Mouse (Mus musculus) lung, embryonic 16.5 days (tissue): ENCODE results near the gene Six3. TPM values are rescaled to one million over a fixed set of nuclear protein-coding genes. Genes with fewer than 3 reads are reported as not detected.

Experiments
- ATAC-seq: fragments of 200-750 bp; cut with Nextera tagmentation; 2 replicates; pipeline ENCODE4 v1.8.0; 2017; ENCODE audit warnings: low read depth, mild to moderate bottlenecking, moderate library complexity
- H3K27ac ChIP-seq: fragments of 300-500 bp; sonication (generic); 2 replicates; pipeline ENCODE4 v1.5.1; 2014; ENCODE audit warnings: mild to moderate bottlenecking, control low read depth, low read length
- H3K27me3 ChIP-seq: fragments of 300-500 bp; sonication (generic); 2 replicates; pipeline ENCODE4 v1.6.1; 2014; ENCODE audit warnings: low read depth, low read length, mixed read lengths; ENCODE audit not compliant: control insufficient read depth, insufficient read depth
- H3K36me3 ChIP-seq: fragments of 300-500 bp; sonication (generic); 2 replicates; pipeline ENCODE4 v1.6.1; 2014; ENCODE audit warnings: low read length; ENCODE audit not compliant: control insufficient read depth, insufficient read depth
- H3K4me1 ChIP-seq: fragments of 300-500 bp; sonication (generic); replicated peaks from 2 replicates; pipeline ENCODE4 v1.6.1; 2014; ENCODE audit warnings: low read length, mixed read lengths; ENCODE audit not compliant: control insufficient read depth, insufficient read depth
- H3K4me2 ChIP-seq: fragments of 300-500 bp; sonication (generic); 2 replicates; pipeline ENCODE4 v1.6.1; 2014; ENCODE audit warnings: low read depth, low read length, control low read depth
- H3K4me3 ChIP-seq: fragments of 300-500 bp; sonication (generic); 2 replicates; pipeline ENCODE4 v1.5.1; 2014; ENCODE audit warnings: mild to moderate bottlenecking, low read length, control low read depth
- H3K9ac ChIP-seq: fragments of 300-500 bp; sonication (generic); 2 replicates; pipeline ENCODE4 v1.6.1; 2014; ENCODE audit warnings: low read length, control low read depth
- H3K9me3 ChIP-seq: fragments of 300-500 bp; sonication (generic); 2 replicates; pipeline ENCODE4 v1.6.1; 2016; ENCODE audit warnings: low read length; ENCODE audit not compliant: control insufficient read depth
- WGBS: fragments of 180-500 bp; shearing (Covaris S2); extraction: QIAGEN DNeasy Blood & Tissue Kit; methylation state at CpG from one replicate; pipeline ENCODE4 v1.1.7; 2014; 5-methylcytosine and 5-hydroxymethylcytosine counted together
- polyA plus RNA-seq: library from polyadenylated mRNA; unstranded; fragments of >200 nt; fragmentation: Nextera tagmentation; extraction: Ambion mirVana; gene quantifications from 2 replicates; pipeline ENCODE4 v1.2.1, GENCODE M21; 2015

Six3 gene
- polyA plus RNA-seq, 1 experiment from 2014 or later: not detected

DNA sequence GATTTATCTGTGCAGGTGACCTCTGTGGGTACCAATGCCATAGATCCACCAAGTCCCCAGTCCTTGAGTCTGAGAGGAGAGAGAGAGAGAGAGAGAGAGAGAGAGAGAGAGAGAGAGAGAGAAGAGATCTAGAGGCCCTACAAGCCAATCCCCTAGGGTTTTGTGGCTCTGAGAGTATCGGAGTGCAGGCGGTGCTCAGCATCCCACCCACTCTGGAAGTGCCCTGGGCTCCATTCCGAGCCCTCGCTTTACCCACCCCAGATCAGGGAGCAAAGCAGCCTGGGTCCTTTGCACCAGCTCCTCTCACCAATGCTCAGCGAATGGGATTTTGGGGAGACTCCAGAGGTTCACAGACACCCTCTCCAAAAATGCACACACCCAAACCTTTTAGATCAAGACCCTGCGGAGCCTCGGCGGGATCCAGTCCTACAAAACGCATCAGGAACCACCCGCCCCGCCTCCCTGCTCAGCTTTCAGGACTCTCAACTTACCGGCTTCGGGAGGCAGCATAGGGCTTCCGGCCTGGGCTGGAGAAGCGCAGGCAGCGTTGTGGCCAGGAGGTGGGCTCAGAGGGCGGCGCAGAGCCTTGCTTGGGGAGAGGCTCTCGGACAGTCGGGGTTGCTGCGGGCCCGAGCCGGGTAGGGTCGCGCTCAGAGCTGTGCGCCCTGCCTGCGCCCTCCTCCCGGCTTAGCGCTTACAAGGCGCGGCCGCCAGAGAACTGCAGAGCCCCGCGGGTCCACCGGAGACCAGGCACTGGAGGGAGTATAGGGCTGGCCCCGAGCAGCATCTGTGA, 4.4 kb downstream of the Six3 start:
- Histone ChIP-seq H3K27me3 (peaks cover 100% of the 10 kb centered on the region), H3K4me1 (peaks cover 8% of the 10 kb centered on the region), H3K9me3 (no peaks in the 10 kb centered on the region), H3K4me3 (peak overlapping the region; percentile 35), H3K4me2 (peak overlapping the region; percentile 42), H3K9ac (no peak overlapping the region), H3K36me3 (no peaks in the 10 kb centered on the region), H3K27ac (no peak overlapping the region)
- ATAC-seq: peak; percentile 27; the same call in 1 of the 2 replicates
- under 1% methylated on average over 34 of the region's 36 CpGs for WGBS

GRCm38 (mm10) chr17:85618359-85619112, 5.1 kb downstream of the Six3 start:
- Histone ChIP-seq H3K9ac (no peak overlapping the region), H3K27ac (no peak overlapping the region)
- WGBS: under 1% methylated on average over 31 of the region's 34 CpGs

GRCm38 (mm10) chr17:85619113-85620085, 6.0 kb downstream of the Six3 start:
- H3K4me1 ChIP-seq: peaks cover 8% of the 10 kb centered on the region
- no peak overlapping the region for H3K4me3 ChIP-seq
- H3K9me3 ChIP-seq: no peaks in the 10 kb centered on the region
- H3K27me3 ChIP-seq: peaks cover 97% of the 10 kb centered on the region
- no peak overlapping the region for H3K27ac ChIP-seq
- no peaks in the 10 kb centered on the region for H3K36me3 ChIP-seq
- no peak for ATAC-seq
- no peak overlapping the region for H3K4me2 ChIP-seq
- H3K9ac ChIP-seq: no peak overlapping the region
- WGBS: 6% methylated on average over 20 of the region's 20 CpGs

More at GRCm38 (mm10) chr17:85618359-85619112, 5.1 kb downstream of the Six3 start:
- Histone ChIP-seq H3K9me3 (no peaks in the 10 kb centered on the region), H3K4me3 (peak overlapping the region; percentile 35), H3K4me1 (peaks cover 8% of the 10 kb centered on the region), H3K4me2 (peak overlapping the region; percentile 42), H3K27me3 (peaks cover 100% of the 10 kb centered on the region), H3K36me3 (no peaks in the 10 kb centered on the region)
- no peak for ATAC-seq

DNA sequence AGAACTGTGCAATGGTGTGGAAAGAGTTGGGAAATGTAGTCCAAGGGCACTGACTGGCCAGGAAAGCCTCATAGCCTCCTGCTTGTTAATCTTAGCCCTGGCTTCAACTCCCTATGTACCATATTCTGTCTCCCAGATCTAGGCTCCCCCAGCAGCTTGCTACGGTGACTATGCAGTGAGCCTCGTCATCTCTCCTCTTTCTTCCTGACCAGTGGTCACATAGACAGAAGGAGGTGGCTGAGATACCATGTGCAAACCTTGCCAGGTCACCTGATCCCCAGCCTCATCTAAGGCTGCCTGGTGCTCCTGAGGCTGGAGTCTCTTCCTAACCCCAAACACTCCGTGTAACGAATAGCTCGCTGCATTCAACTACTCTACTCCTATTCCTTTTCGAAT, 6.7 kb downstream of the Six3 start:
- Histone ChIP-seq H3K9me3 (no peaks in the 10 kb centered on the region), H3K9ac (no peak overlapping the region), H3K4me2 (no peak overlapping the region), H3K4me1 (peaks cover 8% of the 10 kb centered on the region), H3K4me3 (no peak overlapping the region), H3K36me3 (no peaks in the 10 kb centered on the region), H3K27ac (no peak overlapping the region), H3K27me3 (peaks cover 94% of the 10 kb centered on the region)
- no peak for ATAC-seq
- 1% methylated on average over 6 of the region's 6 CpGs for WGBS

- no peak for ATAC-seq
- Histone ChIP-seq H3K27ac (no peak overlapping the region), H3K4me1 (peaks cover 8% of the 10 kb centered on the region), H3K4me3 (peak overlapping the region; percentile 37), H3K9me3 (no peaks in the 10 kb centered on the region), H3K36me3 (no peaks in the 10 kb centered on the region), H3K27me3 (peaks cover 94% of the 10 kb centered on the region), H3K4me2 (peak overlapping the region; percentile 43), H3K9ac (no peak overlapping the region)
- under 1% methylated on average over 49 of the region's 54 CpGs for WGBS
These were observed 7.5 kb downstream of the Six3 start for GRCm38 (mm10) chr17:85620680-85621504.

GRCm38 (mm10) chr17:85621505-85622310, 8.3 kb downstream of the Six3 start:
- no peak overlapping the region for H3K9ac ChIP-seq
- H3K4me1 ChIP-seq: peaks cover 8% of the 10 kb centered on the region
- H3K27ac ChIP-seq: no peak overlapping the region
- ATAC-seq: peak; percentile 12; the same call in 1 of the 2 replicates
- peak overlapping the region; percentile 43 for H3K4me2 ChIP-seq
- H3K36me3 ChIP-seq: no peaks in the 10 kb centered on the region
- no peaks in the 10 kb centered on the region for H3K9me3 ChIP-seq
- WGBS: under 1% methylated on average over 59 of the region's 67 CpGs
- peak overlapping the region; percentile 37 for H3K4me3 ChIP-seq
- H3K27me3 ChIP-seq: peaks cover 94% of the 10 kb centered on the region

DNA sequence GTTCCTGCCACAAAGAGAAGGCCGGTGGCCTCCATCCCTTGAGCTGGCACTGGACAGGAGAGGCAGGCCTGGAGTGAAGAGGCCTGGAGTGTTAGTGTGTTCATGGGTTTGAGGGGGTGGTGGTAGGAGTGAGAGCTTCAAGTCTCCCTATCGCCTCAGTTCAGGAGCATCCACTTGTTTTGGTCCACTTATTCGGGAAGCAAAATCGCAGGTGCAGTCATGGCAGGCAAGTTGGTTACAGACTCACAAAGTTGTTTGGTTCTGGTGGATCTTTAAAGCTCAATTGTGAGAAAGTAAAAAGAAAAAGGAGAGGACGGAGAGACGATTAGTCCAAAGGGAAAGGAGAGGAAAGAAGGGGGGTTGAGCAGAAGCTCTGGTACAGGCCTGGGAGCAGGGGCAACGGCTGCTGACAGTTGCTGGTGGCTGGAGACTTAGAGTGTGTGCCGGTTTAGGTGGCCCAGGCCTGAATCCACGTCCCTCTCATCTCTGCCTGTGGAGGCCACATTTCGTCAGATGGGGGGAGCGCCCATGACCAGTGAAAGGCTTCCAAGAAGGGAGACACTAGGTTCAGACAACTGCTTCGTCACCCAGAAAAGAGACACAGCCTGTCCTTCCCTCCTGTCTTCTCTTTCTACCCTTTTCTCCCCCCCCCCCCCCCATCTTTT, 9.2 kb downstream of the Six3 start:
- no peaks in the 10 kb centered on the region for H3K36me3 ChIP-seq
- H3K4me3 ChIP-seq: no peak overlapping the region
- peaks cover 94% of the 10 kb centered on the region for H3K27me3 ChIP-seq
- no peak overlapping the region for H3K4me2 ChIP-seq
- ATAC-seq: no peak
- no peak overlapping the region for H3K9ac ChIP-seq
- H3K4me1 ChIP-seq: peaks cover 8% of the 10 kb centered on the region
- H3K27ac ChIP-seq: no peak overlapping the region
- H3K9me3 ChIP-seq: no peaks in the 10 kb centered on the region
- WGBS: 11% methylated on average over 11 of the region's 12 CpGs
